Mouse (Mus musculus): Measurements from ENCODE around the gene Ccdc148. TPM values are rescaled to one million over a fixed set of nuclear protein-coding genes. Genes with fewer than 3 reads are reported as not detected.

The Ccdc148 gene
- polyA plus RNA-seq, 1 experiment from 2014 or later: 2.7 TPM

- no peak overlapping the region for H3K27ac ChIP-seq (replicated peaks; ENCODE audit: low read depth, low read length)
- no peaks in the 10 kb centered on the region for H3K9me3 ChIP-seq (ENCODE audit: control insufficient read depth, low read length)
- no peak for DNase-seq
- ATAC-seq (ENCODE audit: low FRiP score, low TSS enrichment): no peak
- peaks cover 3% of the 10 kb centered on the region; the same call in 1 of the 2 replicates for H3K36me3 ChIP-seq (ENCODE audit: control insufficient read depth, insufficient read depth, low read length)
- H3K9ac ChIP-seq (replicated peaks; ENCODE audit: low read length): no peak overlapping the region
- no peaks in the 10 kb centered on the region for H3K27me3 ChIP-seq (ENCODE audit: control insufficient read depth, insufficient read depth, low read length)
- 96% methylated on average over 11 of the region's 11 CpGs for WGBS
- no peak overlapping the region for H3K4me3 ChIP-seq (replicated peaks; ENCODE audit: low read depth, low read length)
- no peaks in the 10 kb centered on the region; the same call in 1 of the 2 replicates for H3K4me1 ChIP-seq (ENCODE audit: control insufficient read depth, insufficient read depth, low read length)
- no peak overlapping the region for H3K4me2 ChIP-seq (ENCODE audit: low read length)
Observed at GRCm38 (mm10) chr2:59184107-59185064, 23.9 kb upstream of the Ccdc148 start.

- ATAC-seq (ENCODE audit: low FRiP score, low TSS enrichment): no peak
- WGBS: 91% methylated on average over 4 of the region's 4 CpGs
- no peak overlapping the region for H3K4me2 ChIP-seq (ENCODE audit: low read length)
- no peak for DNase-seq
- no peak overlapping the region for H3K4me3 ChIP-seq (replicated peaks; ENCODE audit: low read depth, low read length)
- H3K9ac ChIP-seq (replicated peaks; ENCODE audit: low read length): no peak overlapping the region
- no peaks in the 10 kb centered on the region; the same call in 1 of the 2 replicates for H3K4me1 ChIP-seq (ENCODE audit: control insufficient read depth, insufficient read depth, low read length)
- H3K27me3 ChIP-seq (ENCODE audit: control insufficient read depth, insufficient read depth, low read length): no peaks in the 10 kb centered on the region
- no peaks in the 10 kb centered on the region for H3K9me3 ChIP-seq (ENCODE audit: control insufficient read depth, low read length)
- peaks cover 3% of the 10 kb centered on the region; the same call in 1 of the 2 replicates for H3K36me3 ChIP-seq (ENCODE audit: control insufficient read depth, insufficient read depth, low read length)
- H3K27ac ChIP-seq (replicated peaks; ENCODE audit: low read depth, low read length): no peak overlapping the region
Observed at GRCm38 (mm10) chr2:59183541-59183940, 23.1 kb upstream of the Ccdc148 start.

GRCm38 (mm10) chr2:59181321-59182113 lies 21.0 kb upstream of the Ccdc148 start:
- no peak for ATAC-seq (ENCODE audit: low FRiP score, low TSS enrichment)
- no peak overlapping the region for H3K4me3 ChIP-seq (replicated peaks; ENCODE audit: low read depth, low read length)
- WGBS: 82% methylated on average over 15 of the region's 15 CpGs

GRCm38 (mm10) chr2:59179487-59179886 lies 19.0 kb upstream of the Ccdc148 start:
- Histone ChIP-seq H3K9me3 (ENCODE audit: control insufficient read depth, low read length) (no peaks in the 10 kb centered on the region), H3K4me2 (ENCODE audit: low read length) (no peak overlapping the region), H3K27me3 (ENCODE audit: control insufficient read depth, insufficient read depth, low read length) (no peaks in the 10 kb centered on the region), H3K36me3 (ENCODE audit: control insufficient read depth, insufficient read depth, low read length) (no peaks in the 10 kb centered on the region), H3K27ac (replicated peaks; ENCODE audit: low read depth, low read length) (no peak overlapping the region), H3K4me1 (ENCODE audit: control insufficient read depth, insufficient read depth, low read length) (no peaks in the 10 kb centered on the region; the same call in none of the 2 replicates), H3K4me3 (replicated peaks; ENCODE audit: low read depth, low read length) (no peak overlapping the region), H3K9ac (replicated peaks; ENCODE audit: low read length) (no peak overlapping the region)
- WGBS: 67% methylated on average over 5 of the region's 5 CpGs
- DNase-seq (no peak), ATAC-seq (ENCODE audit: low FRiP score, low TSS enrichment) (no peak)

More at GRCm38 (mm10) chr2:59181321-59182113, 21.0 kb upstream of the Ccdc148 start:
- Histone ChIP-seq H3K4me2 (ENCODE audit: low read length) (no peak overlapping the region), H3K27me3 (ENCODE audit: control insufficient read depth, insufficient read depth, low read length) (no peaks in the 10 kb centered on the region), H3K36me3 (ENCODE audit: control insufficient read depth, insufficient read depth, low read length) (no peaks in the 10 kb centered on the region), H3K27ac (replicated peaks; ENCODE audit: low read depth, low read length) (no peak overlapping the region), H3K4me1 (ENCODE audit: control insufficient read depth, insufficient read depth, low read length) (no peaks in the 10 kb centered on the region; the same call in none of the 2 replicates), H3K9me3 (ENCODE audit: control insufficient read depth, low read length) (no peaks in the 10 kb centered on the region), H3K9ac (replicated peaks; ENCODE audit: low read length) (no peak overlapping the region)
- DNase-seq: no peak

- ATAC-seq (ENCODE audit: low FRiP score, low TSS enrichment): no peak
- Histone ChIP-seq H3K9ac (replicated peaks; ENCODE audit: low read length) (no peak overlapping the region), H3K27ac (replicated peaks; ENCODE audit: low read depth, low read length) (no peak overlapping the region), H3K27me3 (ENCODE audit: control insufficient read depth, insufficient read depth, low read length) (no peaks in the 10 kb centered on the region), H3K4me3 (replicated peaks; ENCODE audit: low read depth, low read length) (no peak overlapping the region), H3K36me3 (ENCODE audit: control insufficient read depth, insufficient read depth, low read length) (no peaks in the 10 kb centered on the region), H3K9me3 (ENCODE audit: control insufficient read depth, low read length) (no peaks in the 10 kb centered on the region), H3K4me1 (ENCODE audit: control insufficient read depth, insufficient read depth, low read length) (no peaks in the 10 kb centered on the region; the same call in none of the 2 replicates), H3K4me2 (ENCODE audit: low read length) (no peak overlapping the region)
- no peak for DNase-seq
- 84% methylated on average over 4 of the region's 4 CpGs for WGBS
Observed at GRCm38 (mm10) chr2:59178960-59179359, 18.5 kb upstream of the Ccdc148 start.

GRCm38 (mm10) chr2:59178191-59178590 lies 17.7 kb upstream of the Ccdc148 start:
- ATAC-seq (ENCODE audit: low FRiP score, low TSS enrichment) (no peak), DNase-seq (peak; percentile 67)
- H3K27ac ChIP-seq (replicated peaks; ENCODE audit: low read depth, low read length): no peak overlapping the region
- 70% methylated on average over 8 of the region's 8 CpGs for WGBS
- no peaks in the 10 kb centered on the region; the same call in none of the 2 replicates for H3K4me1 ChIP-seq (ENCODE audit: control insufficient read depth, insufficient read depth, low read length)
- H3K4me3 ChIP-seq (replicated peaks; ENCODE audit: low read depth, low read length): no peak overlapping the region
- H3K9ac ChIP-seq (replicated peaks; ENCODE audit: low read length): no peak overlapping the region
- no peak overlapping the region for H3K4me2 ChIP-seq (ENCODE audit: low read length)
- no peaks in the 10 kb centered on the region for H3K9me3 ChIP-seq (ENCODE audit: control insufficient read depth, low read length)
- no peaks in the 10 kb centered on the region for H3K27me3 ChIP-seq (ENCODE audit: control insufficient read depth, insufficient read depth, low read length)
- no peaks in the 10 kb centered on the region for H3K36me3 ChIP-seq (ENCODE audit: control insufficient read depth, insufficient read depth, low read length)

- DNase-seq (no peak), ATAC-seq (ENCODE audit: low FRiP score, low TSS enrichment) (no peak)
- Histone ChIP-seq H3K36me3 (ENCODE audit: control insufficient read depth, insufficient read depth, low read length) (no peaks in the 10 kb centered on the region), H3K4me2 (ENCODE audit: low read length) (no peak overlapping the region), H3K4me1 (ENCODE audit: control insufficient read depth, insufficient read depth, low read length) (no peaks in the 10 kb centered on the region; the same call in none of the 2 replicates), H3K9me3 (ENCODE audit: control insufficient read depth, low read length) (no peaks in the 10 kb centered on the region), H3K27ac (replicated peaks; ENCODE audit: low read depth, low read length) (no peak overlapping the region), H3K9ac (replicated peaks; ENCODE audit: low read length) (no peak overlapping the region), H3K4me3 (replicated peaks; ENCODE audit: low read depth, low read length) (no peak overlapping the region), H3K27me3 (ENCODE audit: control insufficient read depth, insufficient read depth, low read length) (no peaks in the 10 kb centered on the region)
- WGBS: 93% methylated on average over 6 of the region's 6 CpGs
Observed at GRCm38 (mm10) chr2:59175926-59176325, 15.4 kb upstream of the Ccdc148 start.

GRCm38 (mm10) chr2:59171533-59171932 lies 11.1 kb upstream of the Ccdc148 start:
- no peak for ATAC-seq (ENCODE audit: low FRiP score, low TSS enrichment)
- no peak for DNase-seq
- WGBS: 83% methylated on average over 5 of the region's 5 CpGs
- H3K4me3 ChIP-seq (replicated peaks; ENCODE audit: low read depth, low read length): no peak overlapping the region
- H3K27me3 ChIP-seq (ENCODE audit: control insufficient read depth, insufficient read depth, low read length): no peaks in the 10 kb centered on the region
- no peak overlapping the region for H3K27ac ChIP-seq (replicated peaks; ENCODE audit: low read depth, low read length)
- no peaks in the 10 kb centered on the region for H3K4me1 ChIP-seq (ENCODE audit: control insufficient read depth, insufficient read depth, low read length)
- H3K4me2 ChIP-seq (ENCODE audit: low read length): no peak overlapping the region
- no peaks in the 10 kb centered on the region for H3K36me3 ChIP-seq (ENCODE audit: control insufficient read depth, insufficient read depth, low read length)
- H3K9me3 ChIP-seq (ENCODE audit: control insufficient read depth, low read length): no peaks in the 10 kb centered on the region
- no peak overlapping the region for H3K9ac ChIP-seq (replicated peaks; ENCODE audit: low read length)

All from midbrain, embryonic 14.5 days (tissue).